Mouse (Mus musculus) thymus, postnatal 14 days (tissue): ENCODE results near the gene Ythdf1.

Experiments
- DNase-seq: peaks from one replicate; pipeline ENCODE4 v3.0.0; 2021

Ythdf1 gene

GRCm38 (mm10) chr2:180920810-180921400, at the start of gene Ythdf1:
Ythdf1 (minus strand) TSS chr2:180920949.
- DNase-seq = peak; percentile 99

GRCm38 (mm10) chr2:180967010-180967763, 46.4 kb upstream of the Ythdf1 start, which contains the start of gene Arfgap1:
Arfgap1 (plus strand) TSS chr2:180967225.
- peak; percentile 89 for DNase-seq

GRCm38 (mm10) chr2:180966092-180966882, 45.5 kb upstream of the Ythdf1 start:
- peak; percentile 28 for DNase-seq

- DNase-seq = peak; percentile 68
Measured at GRCm38 (mm10) chr2:180963956-180964355, 43.2 kb upstream of the Ythdf1 start.

GRCm38 (mm10) chr2:180962616-180963308, 42.0 kb upstream of the Ythdf1 start:
- no peak for DNase-seq

- DNase-seq = no peak
Measured at GRCm38 (mm10) chr2:180960187-180960586, 39.4 kb upstream of the Ythdf1 start.

- no peak for DNase-seq
Measured at GRCm38 (mm10) chr2:180959605-180960004, 38.9 kb upstream of the Ythdf1 start.

- DNase-seq = peak; percentile 8
Measured at GRCm38 (mm10) chr2:180954061-180955047, 33.6 kb upstream of the Ythdf1 start, which contains the start of gene Nkain4. Nkain4 (minus strand) TSS chr2:180954699.

- DNase-seq = no peak
Measured at GRCm38 (mm10) chr2:180953638-180954037, 32.9 kb upstream of the Ythdf1 start.

- no peak for DNase-seq
Measured at GRCm38 (mm10) chr2:180952731-180953171, 32.0 kb upstream of the Ythdf1 start.

- DNase-seq = no peak
Measured at GRCm38 (mm10) chr2:180949947-180950346, 29.2 kb upstream of the Ythdf1 start.

- no peak for DNase-seq
Measured at GRCm38 (mm10) chr2:180941869-180942268, 21.1 kb upstream of the Ythdf1 start.

GRCm38 (mm10) chr2:180940187-180940586, 19.4 kb upstream of the Ythdf1 start:
- no peak for DNase-seq

- DNase-seq = no peak
Measured at GRCm38 (mm10) chr2:180932418-180932817, 11.7 kb upstream of the Ythdf1 start.

- no peak for DNase-seq
Measured at GRCm38 (mm10) chr2:180928723-180929122, 8.0 kb upstream of the Ythdf1 start, which contains the start of gene Birc7. Birc7 (plus strand) TSS chr2:180929023.

GRCm38 (mm10) chr2:180925176-180925575, 4.4 kb upstream of the Ythdf1 start:
- DNase-seq = peak; percentile 61

- DNase-seq = no peak
Measured at GRCm38 (mm10) chr2:180922739-180923138, 2.0 kb upstream of the Ythdf1 start.

GRCm38 (mm10) chr2:180919913-180920809, 588 bp downstream of the Ythdf1 start:
- DNase-seq = peak; percentile 64

- DNase-seq = no peak
Measured at GRCm38 (mm10) chr2:180915886-180916433, 4.8 kb downstream of the Ythdf1 start.

GRCm38 (mm10) chr2:180910928-180911327, 9.8 kb downstream of the Ythdf1 start:
- no peak for DNase-seq
